Mouse (Mus musculus) central nervous system, embryonic 18 days (tissue): ENCODE measurements around the gene Ago3. TPM values are rescaled to one million over a fixed set of nuclear protein-coding genes. Genes with fewer than 3 reads are reported as not detected.

Source experiments
- polyA plus RNA-seq: library from polyadenylated mRNA; depleted of rRNA; stranded (reverse); fragments of >200 nt; gene quantifications from 2 replicates; pipeline ENCODE4 v1.2.3, GENCODE M21; 2012; rRNA removed

Ago3 gene
- polyA plus RNA-seq, result 7.7 and 8.4 TPM in 2 replicates

DNA sequence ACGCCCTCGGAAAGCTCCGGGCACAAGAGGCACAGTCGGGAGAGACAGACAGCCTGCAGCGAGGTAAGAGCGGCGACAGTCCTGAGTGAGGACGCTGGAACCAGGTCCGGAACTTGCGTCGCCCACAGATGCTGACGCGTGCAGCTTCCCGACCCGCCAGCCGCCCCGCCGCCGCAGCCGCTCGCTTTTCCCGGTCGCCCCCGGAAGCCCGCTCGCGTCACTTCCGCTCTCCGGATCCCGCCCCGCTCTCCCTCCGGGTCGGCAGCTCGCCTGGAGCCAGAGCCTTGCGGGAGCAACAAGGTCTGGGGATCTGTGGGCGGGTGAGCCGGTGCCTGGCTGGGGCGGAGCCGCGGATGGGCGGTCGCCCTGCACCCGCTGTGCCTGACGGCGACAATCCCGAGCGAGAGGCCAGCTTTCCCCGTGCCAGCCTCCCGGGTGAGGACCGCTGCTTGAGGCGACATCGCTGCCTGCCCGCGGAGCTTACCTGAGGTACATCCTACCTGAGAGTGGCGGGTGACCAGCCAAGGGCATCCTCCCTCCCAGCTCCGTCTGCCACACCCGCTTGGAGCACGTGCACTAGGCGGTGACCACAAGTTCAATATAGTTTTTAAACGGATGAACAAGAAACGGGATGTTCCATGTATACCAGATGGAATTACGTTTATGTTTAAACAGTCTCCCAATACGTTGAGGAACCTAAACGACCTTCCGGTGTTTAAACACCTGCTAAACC, at the start of gene Ago3:
Ago3 (minus strand) TSS at position 210 of the 733 bp plus-strand sequence.

DNA sequence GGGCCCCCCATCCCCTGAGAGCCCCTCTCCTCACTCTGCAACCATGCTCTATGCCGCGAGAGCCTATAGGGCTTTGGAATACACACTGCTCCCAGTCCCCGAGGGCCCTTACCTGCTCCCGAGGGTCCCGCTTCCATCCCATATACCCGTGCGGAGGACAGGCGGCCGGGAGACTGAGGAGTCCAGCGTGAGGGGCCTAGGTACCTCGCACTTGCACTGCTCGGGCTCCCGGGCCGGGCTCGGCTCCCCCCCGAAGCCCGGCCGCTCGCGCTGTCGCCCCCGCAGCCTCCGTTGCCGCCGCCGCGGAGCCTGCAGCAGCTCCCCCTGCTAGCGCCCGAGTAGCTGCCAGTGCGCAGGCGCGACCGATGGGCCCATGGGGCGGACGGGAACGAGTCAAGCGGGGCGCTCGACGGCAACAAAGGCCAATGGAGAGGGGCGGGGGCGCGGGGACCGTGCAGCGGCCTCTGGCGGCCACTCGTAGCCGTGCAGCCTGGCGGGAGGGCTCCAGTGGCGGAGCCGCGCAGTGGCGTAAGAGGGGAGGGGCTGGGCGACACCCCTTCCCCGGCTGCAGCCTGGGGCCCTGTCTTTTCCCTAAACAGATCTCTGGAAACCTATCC, 39.0 kb upstream of the Ago3 start, which contains the start of gene Ago1:
Ago1 (minus strand) TSS at position 299 of the 617 bp plus-strand sequence.

DNA sequence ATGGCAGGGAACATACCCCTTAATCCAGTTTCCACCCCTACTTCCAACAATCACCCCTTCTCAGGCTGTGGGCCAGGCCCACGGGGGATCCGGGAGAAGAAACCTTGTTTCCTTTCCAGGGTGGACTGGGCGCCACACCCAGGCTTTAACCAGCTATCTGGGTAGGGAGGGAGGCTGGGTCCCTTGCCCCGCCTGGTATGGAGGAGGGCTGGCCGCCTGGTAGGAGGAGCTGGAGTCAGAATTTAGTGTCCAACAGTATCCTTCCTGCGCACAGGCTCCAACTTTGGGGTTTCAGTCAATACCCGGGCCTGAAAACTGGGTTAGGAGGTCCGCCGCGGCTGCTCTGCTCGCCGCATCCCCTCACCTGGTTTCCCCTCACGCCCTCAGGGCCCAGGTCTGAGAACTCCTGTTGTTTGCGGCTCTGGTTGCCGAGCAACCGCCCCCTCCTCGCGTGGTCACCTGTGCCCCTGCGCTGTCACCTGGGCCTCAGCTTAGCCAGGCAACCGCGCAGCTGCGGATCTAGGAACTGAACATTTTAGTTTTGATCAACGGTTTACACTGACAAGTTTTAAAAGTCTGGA, 104.0 kb downstream of the Ago3 start, which contains the start of gene Tekt2:
Tekt2 (minus strand) TSS at position 408 of the 581 bp plus-strand sequence.

DNA sequence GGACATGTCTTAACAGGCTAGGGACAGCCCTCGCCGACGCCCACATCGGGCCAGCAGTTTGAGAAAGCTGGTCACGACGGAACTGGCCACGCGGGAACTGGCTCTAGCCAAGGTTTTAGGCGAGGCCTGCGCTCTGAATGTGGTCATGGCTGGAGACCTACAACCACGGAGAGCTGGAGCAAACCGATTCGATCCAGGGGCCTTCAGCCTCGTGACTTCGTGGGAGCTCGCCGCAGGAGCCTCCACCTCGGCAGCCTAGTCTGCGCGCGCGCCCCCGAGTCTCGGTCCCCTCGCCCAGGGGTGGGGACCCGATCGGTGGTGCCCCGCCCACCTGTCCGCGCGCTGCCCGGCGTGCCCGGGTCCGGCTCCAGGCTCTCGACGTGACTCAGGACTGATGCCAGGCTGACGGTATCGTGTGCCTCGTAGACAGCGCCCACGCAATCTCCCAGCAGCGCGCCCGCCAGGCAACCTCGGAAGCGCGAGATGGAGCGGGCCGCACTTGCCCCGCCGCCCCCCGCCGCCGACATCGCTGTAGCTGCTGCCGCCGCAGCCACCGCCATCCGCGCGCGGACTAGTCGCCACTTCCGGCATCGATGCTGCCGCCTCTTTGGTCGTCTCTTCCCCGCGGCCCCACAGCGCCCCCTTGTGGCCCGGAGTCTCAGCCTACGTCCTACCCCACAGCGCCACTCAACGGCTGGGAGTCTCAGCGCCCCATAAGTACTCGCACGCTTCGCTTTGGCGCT, 108.1 kb downstream of the Ago3 start, which contains the start of gene Adprhl2:
Adprhl2 (minus strand) TSS at position 593 of the 743 bp plus-strand sequence.

DNA sequence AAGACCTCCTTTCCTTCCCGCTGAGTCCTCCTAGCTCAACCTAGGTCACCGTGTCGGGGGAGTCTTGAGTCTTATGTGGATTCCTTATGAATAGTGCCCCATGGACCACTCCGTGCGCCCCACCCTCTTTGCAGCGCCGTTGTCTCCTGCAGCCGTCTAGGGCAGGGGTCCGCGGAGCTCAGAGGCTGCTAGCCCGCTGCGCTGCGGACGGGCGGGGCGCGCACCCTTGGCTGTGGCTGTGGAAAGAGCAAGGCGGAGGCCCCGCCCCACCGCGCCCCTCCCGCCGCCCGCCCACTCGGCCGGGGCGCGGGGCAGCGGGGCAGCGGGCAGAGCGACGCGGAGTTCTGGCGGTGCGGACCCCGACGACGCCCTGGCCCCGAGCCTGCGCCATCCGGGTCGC, 142.9 kb downstream of the Ago3 start, which contains the start of gene Col8a2:
Col8a2 (plus strand) TSS at position 302 of the 400 bp plus-strand sequence.

Other genes starting within 250 kb of the Ago3 start
- 98.6 and 98.7 TPM in 2 replicates for gene Thrap3, start 226.8 kb downstream of the Ago3 start, polyA plus RNA-seq
- gene Map7d1, start 173.2 kb downstream of the Ago3 start, polyA plus RNA-seq, result 150 and 154 TPM in 2 replicates
- 170 and 181 TPM in 2 replicates for gene Trappc3, start 167.2 kb downstream of the Ago3 start, polyA plus RNA-seq
- 0.92 and 3.6 TPM in 2 replicates for gene Col8a2, start 142.8 kb downstream of the Ago3 start, polyA plus RNA-seq
- 69.2 TPM in 2 replicates for gene Adprhl2, start 107.9 kb downstream of the Ago3 start, polyA plus RNA-seq
- gene Tekt2, start 103.9 kb downstream of the Ago3 start, polyA plus RNA-seq, result 20.8 and 26.3 TPM in 2 replicates
- 39.8 and 46.8 TPM in 2 replicates for gene Ago1, start 39.0 kb upstream of the Ago3 start, polyA plus RNA-seq
- 8.8 and 9.3 TPM in 2 replicates for gene Ago4, start 103.9 kb upstream of the Ago3 start, polyA plus RNA-seq
- gene Clspn, start 127.4 kb upstream of the Ago3 start, polyA plus RNA-seq, result 2.4 and 3.2 TPM in 2 replicates
- 29.5 and 32.0 TPM in 2 replicates for gene 5730409E04Rik, start 180.3 kb upstream of the Ago3 start, polyA plus RNA-seq
- 223 and 230 TPM in 2 replicates for gene Psmb2, start 248.1 kb upstream of the Ago3 start, polyA plus RNA-seq